Mouse (Mus musculus) MEL (cell line): ENCODE data around the gene Ccdc86. TPM values are rescaled to one million over a fixed set of nuclear protein-coding genes. Genes with fewer than 3 reads are reported as not detected.

Source experiments
- DNase-seq: peaks from one replicate; pipeline ENCODE4 v3.0.0; 2011; ENCODE audit warnings: low read depth, low spot score
- H3K27ac ChIP-seq: 2 replicates; pipeline ENCODE4 v1.5.1; 2012; ENCODE audit warnings: low read depth, mild to moderate bottlenecking, control low read depth, low read length, moderate library complexity; ENCODE audit not compliant: control insufficient read depth
- H3K27me3 ChIP-seq, 2 experiments: fragments of 150-350 bp in 1 of 2; sonication (generic) in 1 of 2; 2 replicates each; pipeline ENCODE4 v1.6.1; 2012; ENCODE audit warnings: low read length in 2 of 2, mild to moderate bottlenecking in 2 of 2, improper control_type of control experiment in 1 of 2, moderate library complexity in 1 of 2; ENCODE audit not compliant: insufficient read depth in 2 of 2, control insufficient read depth in 1 of 2
- H3K36me3 ChIP-seq, 2 experiments: 2 replicates each; pipeline ENCODE4 v1.6.1; 2012 to 2014; ENCODE audit warnings: low read length in 2 of 2, improper control_type of control experiment in 1 of 2, inconsistent platforms in 1 of 2, mild to moderate bottlenecking in 1 of 2; ENCODE audit not compliant: insufficient read depth in 2 of 2, control insufficient read depth in 1 of 2
- H3K4me1 ChIP-seq, 2 experiments: fragments of 150-350 bp in 1 of 2; sonication (generic) in 1 of 2; 2 replicates each; pipeline ENCODE4 v1.6.1; 2012; ENCODE audit warnings: low read length in 2 of 2, improper control_type of control experiment in 1 of 2, mild to moderate bottlenecking in 1 of 2; ENCODE audit not compliant: insufficient read depth in 2 of 2, control insufficient read depth in 1 of 2
- H3K4me3 ChIP-seq, 2 experiments: fragments of 150-350 bp in 1 of 2; sonication (generic) in 1 of 2; 2 replicates each; pipeline ENCODE4 v1.5.1; 2012; ENCODE audit warnings: low read depth in 2 of 2, low read length in 2 of 2, mild to moderate bottlenecking in 2 of 2, moderate library complexity in 2 of 2, control low read depth in 1 of 2, improper control_type of control experiment in 1 of 2; ENCODE audit not compliant: control insufficient read depth in 1 of 2, insufficient read depth in 1 of 2
- H3K79me2 ChIP-seq: 2 replicates; pipeline ENCODE4 v1.6.1; 2012; ENCODE audit warnings: mild to moderate bottlenecking, low read length, moderate library complexity; ENCODE audit not compliant: control insufficient read depth, poor library complexity, insufficient read depth
- H3K9ac ChIP-seq: 2 replicates; pipeline ENCODE4 v1.6.1; 2012; ENCODE audit warnings: low read depth, mild to moderate bottlenecking, control low read depth, low read length, moderate library complexity; ENCODE audit not compliant: control insufficient read depth, poor library complexity, severe bottlenecking
- H3K9me3 ChIP-seq: fragments of 150-350 bp; sonication (generic); replicated peaks from 2 replicates; pipeline ENCODE4 v1.6.1; 2012; ENCODE audit warnings: mild to moderate bottlenecking, low read length, improper control_type of control experiment, moderate library complexity; ENCODE audit not compliant: insufficient read depth
- CHD2 ChIP-seq: IDR thresholded peaks from 2 replicates; pipeline ENCODE4 v1.6.1; 2011; ENCODE audit warnings: low read length, improper control_type of control experiment
- CTCF ChIP-seq, 3 experiments: IDR thresholded peaks in 2 of 3; conservative IDR thresholded peaks in 1 of 3; 2 replicates each; pipeline ENCODE4 v1.5.1; 2011 to 2012; ENCODE audit warnings: low read length in 3 of 3, low read depth in 2 of 3, mild to moderate bottlenecking in 2 of 3, improper control_type of control experiment in 1 of 3, inconsistent platforms in 1 of 3, mixed read lengths in 1 of 3, moderate library complexity in 1 of 3; ENCODE audit not compliant: control insufficient read depth in 1 of 3, insufficient read depth in 1 of 3, poor library complexity in 1 of 3, severe bottlenecking in 1 of 3
- E2F4 ChIP-seq: IDR thresholded peaks from 2 replicates; pipeline ENCODE4 v1.6.1; 2011; ENCODE audit warnings: low read depth, low read length, improper control_type of control experiment, borderline replicate concordance
- ELF1 ChIP-seq: IDR thresholded peaks from 2 replicates; pipeline ENCODE4 v1.6.1; 2014; ENCODE audit warnings: low read depth, mild to moderate bottlenecking, inconsistent platforms, low read length, improper control_type of control experiment, moderate library complexity
- EP300 ChIP-seq, 2 experiments: IDR thresholded peaks; 2 replicates each; pipeline ENCODE4 v1.6.1; 2011; ENCODE audit warnings: improper control_type of control experiment in 2 of 2, low read length in 2 of 2, low read depth in 1 of 2, mild to moderate bottlenecking in 1 of 2
- ETS1 ChIP-seq: IDR thresholded peaks from 2 replicates; pipeline ENCODE4 v1.6.1; 2012; ENCODE audit warnings: low read depth, mild to moderate bottlenecking, inconsistent platforms, low read length, improper control_type of control experiment, moderate library complexity
- GABPA ChIP-seq: IDR thresholded peaks from 2 replicates; pipeline ENCODE4 v1.6.1; 2012; ENCODE audit warnings: low read depth, mild to moderate bottlenecking, inconsistent platforms, low read length, improper control_type of control experiment, moderate library complexity
- MAFK ChIP-seq: IDR thresholded peaks from 2 replicates; pipeline ENCODE4 v1.6.1; 2011; ENCODE audit warnings: low read depth, mild to moderate bottlenecking, low read length, improper control_type of control experiment, borderline replicate concordance
- MAX ChIP-seq: IDR thresholded peaks from 2 replicates; pipeline ENCODE4 v1.6.1; 2011; ENCODE audit warnings: low read length, improper control_type of control experiment
- MAZ ChIP-seq: IDR thresholded peaks from 2 replicates; pipeline ENCODE4 v1.6.1; 2012; ENCODE audit warnings: low read depth, mild to moderate bottlenecking, inconsistent platforms, low read length, improper control_type of control experiment
- MXI1 ChIP-seq: IDR thresholded peaks from 2 replicates; pipeline ENCODE4 v1.6.1; 2011; ENCODE audit warnings: mild to moderate bottlenecking, low read depth, low read length, improper control_type of control experiment
- MYB ChIP-seq: IDR thresholded peaks from 2 replicates; pipeline ENCODE4 v1.6.1; 2011; ENCODE audit warnings: mild to moderate bottlenecking, low read depth, low read length, improper control_type of control experiment
- NELFE ChIP-seq: IDR thresholded peaks from 2 replicates; pipeline ENCODE4 v1.6.1; 2011; ENCODE audit warnings: low read depth, low read length, improper control_type of control experiment
- SIN3A ChIP-seq: IDR thresholded peaks from 2 replicates; pipeline ENCODE4 v1.6.1; 2012; ENCODE audit warnings: low read length, improper control_type of control experiment, inconsistent platforms
- TBP ChIP-seq: IDR thresholded peaks from 2 replicates; pipeline ENCODE4 v1.8.0; 2011; ENCODE audit warnings: low read depth, low read length, improper control_type of control experiment
- TCF12 ChIP-seq: IDR thresholded peaks from 2 replicates; pipeline ENCODE4 v1.6.1; 2014; ENCODE audit warnings: low read depth, mild to moderate bottlenecking, inconsistent platforms, low read length, improper control_type of control experiment, moderate library complexity
- USF1 ChIP-seq: IDR thresholded peaks from 2 replicates; pipeline ENCODE4 v1.6.1; 2014; ENCODE audit warnings: low read depth, mild to moderate bottlenecking, inconsistent platforms, low read length, improper control_type of control experiment, moderate library complexity
- USF2 ChIP-seq, 2 experiments: IDR thresholded peaks; 2 replicates each; pipeline ENCODE4 v1.6.1; 2011 to 2012; ENCODE audit warnings: improper control_type of control experiment in 2 of 2, low read length in 2 of 2, borderline replicate concordance in 1 of 2, inconsistent platforms in 1 of 2, low read depth in 1 of 2, mild to moderate bottlenecking in 1 of 2; ENCODE audit not compliant: insufficient read depth in 1 of 2
- ZC3H11A ChIP-seq: IDR thresholded peaks from 2 replicates; pipeline ENCODE4 v1.6.1; 2012; ENCODE audit warnings: low read depth, mild to moderate bottlenecking, inconsistent platforms, low read length, improper control_type of control experiment
- ZKSCAN1 ChIP-seq: IDR thresholded peaks from 2 replicates; pipeline ENCODE4 v1.6.1; 2012; ENCODE audit warnings: low read depth, mild to moderate bottlenecking, inconsistent platforms, low read length, improper control_type of control experiment, moderate library complexity
- ZNF384 ChIP-seq: IDR thresholded peaks from 2 replicates; pipeline ENCODE4 v1.6.1; 2012; ENCODE audit warnings: low read depth, mild to moderate bottlenecking, inconsistent platforms, low read length, improper control_type of control experiment
- polyA plus RNA-seq, 2 experiments: library from polyadenylated mRNA; stranded (reverse) in 1 of 2; unstranded in 1 of 2; fragments of >175 nt in 1 of 2; fragments of >200 nt in 1 of 2; gene quantifications; 2 replicates each; pipeline versions ENCODE4 v1.2.1 to v1.2.4; 2012; ENCODE audit warnings: low replicate concordance in 2 of 2, low read depth in 1 of 2; ENCODE audit not compliant: insufficient read length in 2 of 2, insufficient read depth in 1 of 2, missing spikeins in 1 of 2
- total RNA-seq: library from RNA; depleted of rRNA; stranded (reverse); fragments of 300-350 nt; gene quantifications from 2 replicates; pipeline ENCODE4 v1.2.3, GENCODE M21; 2012; rRNA removed

The Ccdc86 gene
- total and polyA plus RNA-seq, 3 experiments, result 29.5 to 50.9 TPM; not detected in 1

GRCm38 (mm10) chr19:10895016-10895528 is 54.0 kb downstream of the Ccdc86 start, which contains the start of gene Prpf19 (continued):
- TF ChIP-seq CHD2, result no peak
- no peak for TF ChIP-seq USF1
- TF ChIP-seq, all 39 proteins: peak for 16

DNA sequence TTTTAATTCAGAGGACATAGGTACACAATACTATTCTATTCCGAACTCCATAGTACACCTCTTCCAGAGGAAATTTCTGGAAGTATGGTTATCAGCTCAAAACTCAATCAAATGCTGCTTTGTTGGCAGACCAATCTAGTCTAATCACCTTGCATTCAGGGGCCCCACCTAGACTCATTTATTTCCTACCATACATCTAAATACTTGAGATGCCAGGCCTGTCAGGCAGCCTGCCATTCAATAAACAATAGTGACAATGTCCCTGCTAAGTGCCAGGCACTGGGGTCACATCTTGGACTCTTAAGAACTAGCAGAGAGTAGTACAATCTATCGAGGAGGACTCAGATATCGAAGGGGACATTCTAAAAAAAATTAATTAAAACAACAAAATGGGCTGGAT is 56.9 kb downstream of the Ccdc86 start:
- H3K27ac ChIP-seq, result no peak overlapping the region
- DNase-seq, result no peak
- peaks cover 0 to 13% of the 10 kb centered on the region in 2 experiments; a peak in 2 of 4 replicates for H3K36me3 ChIP-seq
- no peaks in the 10 kb centered on the region for H3K9me3 ChIP-seq
- peaks cover 0 to 7% of the 10 kb centered on the region in 2 experiments; a peak in 1 of 4 replicates for H3K4me1 ChIP-seq
- no peak for TF ChIP-seq GABPA
- TF ChIP-seq TBP, result no peak
- no peak for TF ChIP-seq TCF12
- no peak for TF ChIP-seq MAX
- no peak for TF ChIP-seq USF2 (IDR thresholded peaks at IDR 0.05; ENCODE audit: borderline replicate concordance in 1 of 2, insufficient read depth in 1 of 2, low read depth in 1 of 2, low read length in 2 of 2)
- TF ChIP-seq MXI1, result no peak
- no peak for TF ChIP-seq CTCF (IDR thresholded peaks at IDR 0.05 in 2 of 3, conservative IDR thresholded peaks at IDR 0.05 in 1 of 3; ENCODE audit: control insufficient read depth in 1 of 3, insufficient read depth in 1 of 3, low read depth in 2 of 3, low read length in 3 of 3, poor library complexity in 1 of 3, severe bottlenecking in 1 of 3)
- TF ChIP-seq E2F4, result no peak
- no peak for TF ChIP-seq CHD2
- no peak for TF ChIP-seq MAFK
- TF ChIP-seq MYB, result no peak
- TF ChIP-seq ETS1, result no peak
- no peak for TF ChIP-seq SIN3A
- no peak for TF ChIP-seq ELF1
- TF ChIP-seq ZKSCAN1, result no peak
- no peak for TF ChIP-seq ZNF384
- no peak for TF ChIP-seq MAZ
- TF ChIP-seq ZC3H11A, result no peak
- TF ChIP-seq NELFE, result no peak
- TF ChIP-seq EP300 (IDR thresholded peaks at IDR 0.05; ENCODE audit: low read depth in 1 of 2, low read length in 2 of 2), result no peak
- no peak overlapping the region for H3K4me3 ChIP-seq
- H3K79me2 ChIP-seq, result peaks cover 21% of the 10 kb centered on the region
- peaks cover 2 to 3% of the 10 kb centered on the region in 2 experiments for H3K27me3 ChIP-seq
- no peak overlapping the region for H3K9ac ChIP-seq

Other genes starting within 250 kb of the Ccdc86 start
- not detected in 2 replicates for gene Cd5, start 210.3 kb downstream of the Ccdc86 start, total RNA-seq
- gene Cd5, start 210.3 kb downstream of the Ccdc86 start, polyA plus RNA-seq, result not detected
- not detected in 2 replicates for gene Cd6, start 119.2 kb downstream of the Ccdc86 start, total RNA-seq
- gene Cd6, start 119.2 kb downstream of the Ccdc86 start, polyA plus RNA-seq, result not detected
- gene Slc15a3, start 109.5 kb downstream of the Ccdc86 start, total RNA-seq, result not detected in 2 replicates
- not detected for gene Slc15a3, start 109.5 kb downstream of the Ccdc86 start, polyA plus RNA-seq
- not detected in 2 replicates for gene Tmem132a, start 79.3 kb downstream of the Ccdc86 start, total RNA-seq
- gene Tmem132a, start 79.3 kb downstream of the Ccdc86 start, polyA plus RNA-seq, result not detected
- 20.6 and 30.4 TPM in 2 replicates for gene Tmem109, start 67.3 kb downstream of the Ccdc86 start, total RNA-seq
- gene Tmem109, start 67.3 kb downstream of the Ccdc86 start, polyA plus RNA-seq, result 10 to 100 TPM in 1 of 2 experiments, not detected in 1; 42.4 TPM
- gene Prpf19, start 54.0 kb downstream of the Ccdc86 start, total RNA-seq, result 154 and 158 TPM in 2 replicates
- gene Prpf19, start 54.0 kb downstream of the Ccdc86 start, polyA plus RNA-seq, result 100 to 1,000 TPM; 128 to 363 TPM
- not detected in 2 replicates for gene Zp1, start 28.6 kb downstream of the Ccdc86 start, total RNA-seq
- gene Zp1, start 28.6 kb downstream of the Ccdc86 start, polyA plus RNA-seq, result not detected
- 0.33 and 0.46 TPM in 2 replicates for gene Ptgdr2, start 12.1 kb downstream of the Ccdc86 start, total RNA-seq
- gene Ptgdr2, start 12.1 kb downstream of the Ccdc86 start, polyA plus RNA-seq, result under 1 TPM in 1 of 2 experiments, not detected in 1; 0.31 TPM
- not detected in 2 replicates for gene Ms4a10, start 25.4 kb upstream of the Ccdc86 start, total RNA-seq
- not detected for gene Ms4a10, start 25.4 kb upstream of the Ccdc86 start, polyA plus RNA-seq
- not detected in 2 replicates for gene Ms4a15, start 44.0 kb upstream of the Ccdc86 start, total RNA-seq
- not detected for gene Ms4a15, start 44.0 kb upstream of the Ccdc86 start, polyA plus RNA-seq
- not detected in 2 replicates for gene Ms4a18, start 68.8 kb upstream of the Ccdc86 start, total RNA-seq
- not detected for gene Ms4a18, start 68.8 kb upstream of the Ccdc86 start, polyA plus RNA-seq
- gene Ms4a8a, start 131.8 kb upstream of the Ccdc86 start, total RNA-seq, result not detected in 2 replicates
- not detected for gene Ms4a8a, start 131.8 kb upstream of the Ccdc86 start, polyA plus RNA-seq
- not detected in 2 replicates for gene 1700017D01Rik, start 181.6 kb upstream of the Ccdc86 start, total RNA-seq
- not detected for gene 1700017D01Rik, start 181.6 kb upstream of the Ccdc86 start, polyA plus RNA-seq
- not detected in 2 replicates for gene 1700025F22Rik, start 216.1 kb upstream of the Ccdc86 start, total RNA-seq
- not detected for gene 1700025F22Rik, start 216.1 kb upstream of the Ccdc86 start, polyA plus RNA-seq
- gene Ms4a13, start 247.5 kb upstream of the Ccdc86 start, total RNA-seq, result not detected in 2 replicates
- gene Ms4a13, start 247.5 kb upstream of the Ccdc86 start, polyA plus RNA-seq, result not detected